Mouse (Mus musculus) heart, embryonic 16.5 days (tissue): ENCODE results near the gene Osbpl10. TPM values are rescaled to one million over a fixed set of nuclear protein-coding genes. Genes with fewer than 3 reads are reported as not detected.

Experiments used
- ATAC-seq: fragments of 200-750 bp; cut with Nextera tagmentation; replicated peaks from 2 replicates; pipeline ENCODE4 v1.8.0; 2017; ENCODE audit warnings: moderate number of reproducible peaks; ENCODE audit not compliant: insufficient read depth, low FRiP score; ENCODE audit errors: extremely low read depth
- H3K27ac ChIP-seq: fragments of 300-500 bp; sonication (generic); 2 replicates; pipeline ENCODE4 v1.5.1; 2014; ENCODE audit warnings: mild to moderate bottlenecking, low read length, control low read depth, moderate library complexity
- H3K27me3 ChIP-seq: fragments of 300-500 bp; sonication (generic); 2 replicates; pipeline ENCODE4 v1.6.1; 2014; ENCODE audit warnings: low read length, mixed read lengths; ENCODE audit not compliant: control insufficient read depth, insufficient read depth
- H3K36me3 ChIP-seq: fragments of 300-500 bp; sonication (generic); 2 replicates; pipeline ENCODE4 v1.6.1; 2014; ENCODE audit not compliant: control insufficient read depth, insufficient read depth
- H3K4me1 ChIP-seq: fragments of 300-500 bp; sonication (generic); 2 replicates; pipeline ENCODE4 v1.6.1; 2014; ENCODE audit warnings: low read length, mixed read lengths; ENCODE audit not compliant: control insufficient read depth, insufficient read depth
- H3K4me2 ChIP-seq: fragments of 300-500 bp; sonication (generic); 2 replicates; pipeline ENCODE4 v1.6.1; 2014; ENCODE audit warnings: low read depth, mild to moderate bottlenecking, control low read depth, low read length
- H3K4me3 ChIP-seq: fragments of 300-500 bp; sonication (generic); 2 replicates; pipeline ENCODE4 v1.5.1; 2014; ENCODE audit warnings: mild to moderate bottlenecking, control low read depth, low read length
- H3K9ac ChIP-seq: fragments of 300-500 bp; sonication (generic); 2 replicates; pipeline ENCODE4 v1.6.1; 2014; ENCODE audit warnings: low read length, control low read depth
- H3K9me3 ChIP-seq: fragments of 300-500 bp; sonication (generic); replicated peaks from 2 replicates; pipeline ENCODE4 v1.6.1; 2016; ENCODE audit warnings: low read length; ENCODE audit not compliant: control insufficient read depth
- WGBS: fragments of 180-500 bp; shearing (Covaris S2); extraction: QIAGEN DNeasy Blood & Tissue Kit; methylation state at CpG from one replicate; pipeline ENCODE4 v1.1.7; 2014; 5-methylcytosine and 5-hydroxymethylcytosine counted together
- polyA plus RNA-seq: library from polyadenylated mRNA; unstranded; fragments of >200 nt; fragmentation: Nextera tagmentation; extraction: Ambion mirVana; gene quantifications from 2 replicates; pipeline ENCODE4 v1.2.1, GENCODE M21; 2015

Osbpl10 gene
- 3.5 and 5.1 TPM in 2 replicates for polyA plus RNA-seq

DNA sequence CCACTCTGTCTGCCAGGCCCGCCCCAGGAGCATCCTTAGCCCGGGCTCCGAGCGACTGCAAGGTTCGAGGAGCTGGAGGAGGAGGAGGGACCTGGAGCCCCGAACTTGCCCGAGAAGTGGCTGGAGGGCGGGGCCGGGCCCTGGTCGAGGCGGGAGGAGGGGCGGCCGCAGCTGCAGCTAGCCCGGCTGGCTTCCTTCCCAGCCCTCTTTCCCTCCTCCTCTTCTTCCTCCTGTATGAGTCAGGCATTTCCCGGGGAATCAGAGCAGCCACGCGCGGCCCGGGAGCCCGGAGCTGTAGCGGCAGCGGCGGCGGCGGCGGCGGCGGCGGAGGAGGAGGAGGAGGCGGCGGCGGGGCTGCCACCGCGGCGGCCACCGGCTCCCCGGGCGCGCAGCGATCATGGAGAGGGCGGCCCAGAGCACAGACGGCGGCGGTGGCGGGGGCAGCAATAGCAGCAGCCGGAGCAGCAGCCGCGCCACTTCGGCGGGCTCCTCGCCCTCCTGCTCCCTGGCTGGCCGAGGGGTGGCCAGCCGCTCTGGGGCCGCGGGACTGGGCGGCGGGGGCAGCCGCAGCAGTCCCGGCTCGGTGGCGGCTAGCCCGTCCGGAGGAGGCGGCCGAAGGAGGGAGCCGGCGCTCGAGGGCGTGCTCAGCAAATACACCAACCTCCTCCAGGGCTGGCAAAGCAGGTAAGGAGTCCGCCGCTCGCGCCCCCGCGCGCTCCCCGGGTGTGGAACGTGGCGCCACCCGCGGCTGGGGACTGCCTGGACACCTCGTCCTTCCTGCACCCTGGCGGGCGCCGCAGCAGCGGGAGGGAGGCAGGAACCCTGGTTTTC lies at the start of gene Osbpl10:
Osbpl10 (plus strand) TSS at position 289 of the 831 bp plus-strand sequence.
- no peaks in the 10 kb centered on the region for H3K36me3 ChIP-seq
- peak within 1 kb of the TSS; percentile 82 for H3K9ac ChIP-seq
- H3K27me3 ChIP-seq = peaks cover 9% of the 10 kb centered on the region
- 1% methylated on average over 48 of the region's 86 CpGs for WGBS
- ATAC-seq = peak; percentile 78
- peak within 1 kb of the TSS; percentile 73 for H3K4me3 ChIP-seq
- peaks cover 9% of the 10 kb centered on the region for H3K4me1 ChIP-seq
- H3K9me3 ChIP-seq = no peaks in the 10 kb centered on the region
- H3K4me2 ChIP-seq = peak within 1 kb of the TSS; percentile 75
- peak within 1 kb of the TSS; percentile 76 for H3K27ac ChIP-seq

- Histone ChIP-seq H3K4me1 (peaks cover 7% of the 10 kb centered on the region), H3K4me2 (no peak overlapping the region), H3K9me3 (no peaks in the 10 kb centered on the region), H3K36me3 (no peaks in the 10 kb centered on the region), H3K27ac (no peak overlapping the region), H3K9ac (no peak overlapping the region), H3K4me3 (no peak overlapping the region), H3K27me3 (no peaks in the 10 kb centered on the region)
- no peak for ATAC-seq
- 78% methylated on average over 9 of the region's 9 CpGs for WGBS
Observed at GRCm38 (mm10) chr9:114930464-114931090, 47.8 kb upstream of the Osbpl10 start.

GRCm38 (mm10) chr9:114932607-114933006 lies 45.8 kb upstream of the Osbpl10 start:
- no peaks in the 10 kb centered on the region for H3K36me3 ChIP-seq
- peak overlapping the region; percentile 97 for H3K4me2 ChIP-seq
- ATAC-seq = no peak
- H3K4me3 ChIP-seq = peak overlapping the region; percentile 78
- no peak overlapping the region for H3K27ac ChIP-seq
- peak overlapping the region; percentile 89 for H3K9ac ChIP-seq
- WGBS = 22% methylated on average over 13 of the region's 13 CpGs
- no peaks in the 10 kb centered on the region for H3K9me3 ChIP-seq
- H3K27me3 ChIP-seq = no peaks in the 10 kb centered on the region
- peaks cover 7% of the 10 kb centered on the region for H3K4me1 ChIP-seq

GRCm38 (mm10) chr9:114933037-114933722 lies 45.2 kb upstream of the Osbpl10 start:
- Histone ChIP-seq H3K9ac (peak overlapping the region; percentile 89), H3K9me3 (no peaks in the 10 kb centered on the region), H3K36me3 (no peaks in the 10 kb centered on the region), H3K4me2 (peak overlapping the region; percentile 97), H3K4me3 (peak overlapping the region; percentile 78), H3K4me1 (peaks cover 7% of the 10 kb centered on the region), H3K27me3 (no peaks in the 10 kb centered on the region), H3K27ac (peak overlapping the region; percentile 81)
- 0% methylated on average over 39 of the region's 50 CpGs for WGBS
- peak; percentile 35 for ATAC-seq

DNA sequence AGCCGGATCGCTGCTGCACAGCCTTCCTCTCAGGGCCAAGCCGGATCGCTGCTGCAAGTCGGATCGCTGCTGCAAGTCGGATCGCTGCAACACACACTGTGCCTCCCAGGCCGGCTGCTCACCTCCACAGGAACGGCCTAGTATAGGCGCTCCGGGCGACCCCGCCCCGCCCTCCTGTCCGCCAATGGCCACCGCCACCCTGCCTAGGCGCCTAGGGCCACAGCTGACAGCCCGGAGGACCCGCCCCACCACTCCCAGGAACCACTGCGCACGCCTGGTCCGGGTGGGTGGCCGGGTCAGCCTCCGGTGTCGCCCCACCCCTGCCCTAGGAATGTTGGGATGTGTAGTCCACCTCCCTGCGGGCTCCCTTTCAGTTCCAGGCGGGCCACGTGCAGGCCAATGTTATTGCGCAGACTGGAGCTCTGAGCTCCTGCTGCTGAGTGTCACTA lies 44.6 kb upstream of the Osbpl10 start, which contains the start of gene Gpd1l:
Gpd1l (minus strand) TSS at position 265 of the 449 bp plus-strand sequence.
- Histone ChIP-seq H3K9ac (peak within 1 kb of the TSS; percentile 89), H3K27ac (peak within 1 kb of the TSS; percentile 81), H3K4me1 (peaks cover 7% of the 10 kb centered on the region), H3K27me3 (no peaks in the 10 kb centered on the region), H3K4me3 (peak within 1 kb of the TSS; percentile 78), H3K9me3 (no peaks in the 10 kb centered on the region), H3K36me3 (no peaks in the 10 kb centered on the region), H3K4me2 (peak within 1 kb of the TSS; percentile 97)
- peak; percentile 99 for ATAC-seq
- WGBS = under 1% methylated on average over 30 of the region's 30 CpGs

DNA sequence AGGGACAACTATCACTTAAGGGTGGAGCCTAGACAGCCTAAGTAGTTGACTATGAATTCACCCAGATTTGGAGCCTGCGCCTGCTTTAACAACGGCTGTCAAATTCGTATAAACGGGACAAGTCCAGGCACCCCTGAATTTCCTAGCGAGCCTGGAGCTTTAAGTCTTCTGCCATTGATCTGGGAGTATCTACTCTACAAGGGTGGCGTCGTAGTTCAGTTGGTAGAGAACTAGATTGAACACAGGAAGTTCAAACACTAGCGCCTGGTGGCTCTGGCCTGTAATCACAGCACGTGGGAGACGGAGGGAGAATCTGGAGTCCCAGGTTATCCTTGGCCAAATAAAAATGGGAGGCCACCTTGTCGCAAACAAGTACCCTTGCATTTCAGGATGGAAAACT lies 44.1 kb upstream of the Osbpl10 start:
- Histone ChIP-seq H3K4me2 (peak overlapping the region; percentile 97), H3K27me3 (no peaks in the 10 kb centered on the region), H3K9me3 (no peaks in the 10 kb centered on the region), H3K27ac (0 out of 2 replicates have a peak overlapping the region, but pooled peaks have one; percentile 19), H3K9ac (peak overlapping the region; percentile 89), H3K36me3 (no peaks in the 10 kb centered on the region), H3K4me1 (peaks cover 7% of the 10 kb centered on the region), H3K4me3 (peak overlapping the region; percentile 78)
- 59% methylated on average over 11 of the region's 11 CpGs for WGBS
- ATAC-seq = no peak

DNA sequence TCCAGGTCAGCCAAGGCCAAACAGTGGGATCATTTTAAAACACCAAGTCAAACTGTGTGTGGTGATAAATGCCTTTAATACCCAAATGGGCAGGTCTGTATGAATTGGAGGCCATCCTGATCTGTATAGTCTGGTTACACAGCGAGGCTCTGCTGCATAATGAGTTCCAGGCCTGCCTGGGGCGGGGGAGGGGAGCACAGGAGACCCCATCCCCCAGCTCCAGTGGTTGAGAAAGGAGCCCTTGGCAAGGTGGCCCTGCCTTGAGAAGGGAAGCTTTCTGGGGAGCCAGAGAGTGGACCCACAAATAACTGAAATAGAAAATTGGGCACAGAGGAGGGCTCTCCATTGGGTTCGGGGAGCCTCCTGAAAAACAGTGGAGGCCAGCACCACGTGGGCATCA lies 43.0 kb upstream of the Osbpl10 start:
- no peak overlapping the region for H3K27ac ChIP-seq
- no peaks in the 10 kb centered on the region for H3K27me3 ChIP-seq
- no peak overlapping the region for H3K9ac ChIP-seq
- 78% methylated on average over 4 of the region's 4 CpGs for WGBS
- peaks cover 7% of the 10 kb centered on the region for H3K4me1 ChIP-seq
- H3K36me3 ChIP-seq = no peaks in the 10 kb centered on the region
- H3K9me3 ChIP-seq = no peaks in the 10 kb centered on the region
- no peak overlapping the region for H3K4me2 ChIP-seq
- ATAC-seq = no peak
- no peak overlapping the region for H3K4me3 ChIP-seq

DNA sequence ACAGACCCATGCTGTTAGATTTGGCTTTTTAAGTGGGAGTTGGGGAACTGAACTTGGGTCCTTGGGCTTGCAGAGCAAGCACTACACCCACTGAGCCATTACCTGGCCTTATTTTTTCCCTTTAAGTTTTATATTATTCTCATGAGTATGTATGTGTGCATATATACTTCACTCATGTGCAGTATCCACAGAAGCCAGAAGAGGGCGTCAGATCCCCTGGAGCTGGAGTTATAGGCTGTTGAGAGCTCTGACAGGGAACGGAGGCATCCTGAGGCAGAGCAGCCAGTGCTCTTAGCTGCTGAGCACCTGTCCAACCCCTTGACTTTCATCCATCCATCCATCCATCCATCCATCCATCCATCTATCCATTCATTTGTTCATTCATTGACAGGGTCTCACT lies 41.7 kb upstream of the Osbpl10 start:
- H3K9ac ChIP-seq = no peak overlapping the region
- H3K27ac ChIP-seq = no peak overlapping the region
- H3K4me2 ChIP-seq = no peak overlapping the region
- H3K9me3 ChIP-seq = no peaks in the 10 kb centered on the region
- H3K27me3 ChIP-seq = no peaks in the 10 kb centered on the region
- ATAC-seq = no peak
- no peak overlapping the region for H3K4me3 ChIP-seq
- peaks cover 7% of the 10 kb centered on the region for H3K4me1 ChIP-seq
- H3K36me3 ChIP-seq = no peaks in the 10 kb centered on the region
- 65% methylated on average over 2 of the region's 2 CpGs for WGBS
